Mouse (Mus musculus): ENCODE results near the gene Ddx23. TPM values are rescaled to one million over a fixed set of nuclear protein-coding genes. Genes with fewer than 3 reads are reported as not detected.

Gene Ddx23
- polyA plus RNA-seq, 1 experiment from 2014 or later, result 24.4 TPM

GRCm38 (mm10) chr15:98640157-98640556 is 22.5 kb downstream of the Ddx23 start:
- H3K27me3 ChIP-seq, result peaks cover 8% of the 10 kb centered on the region
- H3K4me2 ChIP-seq (replicated peaks), result no peak overlapping the region
- H3K4me3 ChIP-seq, result no peak overlapping the region
- no peak for ATAC-seq (ENCODE audit: low FRiP score, low read depth)
- H3K4me1 ChIP-seq, result peaks cover 28% of the 10 kb centered on the region
- no peak overlapping the region for H3K9ac ChIP-seq (replicated peaks)
- peaks cover 58% of the 10 kb centered on the region for H3K36me3 ChIP-seq
- WGBS, result 27% methylated on average over 7 of the region's 8 CpGs
- no peak overlapping the region for H3K27ac ChIP-seq (replicated peaks)
- no peaks in the 10 kb centered on the region for H3K9me3 ChIP-seq

DNA sequence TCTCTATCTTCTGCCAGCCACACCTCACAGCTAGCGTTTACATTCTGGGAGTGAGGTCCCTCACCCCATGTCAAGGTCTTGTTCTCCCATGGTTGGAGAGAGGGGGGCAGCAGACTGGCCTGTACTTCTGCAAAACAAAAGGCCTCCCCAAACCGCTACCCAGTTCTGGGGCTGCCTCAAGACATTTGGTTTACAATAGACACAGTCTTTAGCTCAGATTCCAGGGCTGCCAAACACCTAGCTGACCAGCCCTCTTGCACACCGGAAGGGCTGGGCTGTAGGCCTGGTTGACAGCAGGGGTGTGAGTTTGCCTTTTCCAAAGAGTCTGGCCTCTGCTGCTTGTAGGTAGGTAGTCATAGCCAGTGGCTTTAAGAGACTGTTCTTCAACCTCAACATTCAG is 25.5 kb downstream of the Ddx23 start:
- no peak overlapping the region for H3K27ac ChIP-seq (replicated peaks)
- no peaks in the 10 kb centered on the region for H3K9me3 ChIP-seq
- H3K4me2 ChIP-seq (replicated peaks), result peak overlapping the region; percentile 86
- H3K27me3 ChIP-seq, result peaks cover 26% of the 10 kb centered on the region
- H3K4me3 ChIP-seq, result peak overlapping the region; percentile 78; the same call in 1 of the 2 replicates
- peaks cover 29% of the 10 kb centered on the region for H3K36me3 ChIP-seq
- ATAC-seq (ENCODE audit: low FRiP score, low read depth), result no peak
- H3K4me1 ChIP-seq, result peaks cover 50% of the 10 kb centered on the region
- WGBS, result 46% methylated on average over 3 of the region's 3 CpGs
- no peak overlapping the region for H3K9ac ChIP-seq (replicated peaks)

DNA sequence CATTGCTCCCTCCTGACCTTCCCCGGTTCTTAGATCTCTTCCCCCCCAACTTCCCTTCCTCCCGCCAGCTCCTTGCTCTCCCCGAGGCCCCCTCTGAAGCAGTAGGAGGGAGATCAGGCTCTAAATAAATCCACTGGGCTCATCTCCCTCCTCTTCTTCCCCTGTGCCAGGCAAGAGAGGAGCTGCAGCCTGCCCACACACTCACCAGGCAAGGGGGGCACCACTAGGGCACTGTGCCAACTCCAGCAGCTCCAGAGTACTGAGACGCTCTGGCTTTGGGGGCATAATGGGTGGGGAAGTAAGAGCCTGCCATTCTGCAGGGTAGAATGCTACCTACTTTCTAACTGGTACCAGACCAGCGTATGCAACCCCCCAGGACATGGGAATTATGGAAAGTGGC is 26.2 kb downstream of the Ddx23 start:
- Histone ChIP-seq H3K4me3 (peak overlapping the region; percentile 78), H3K27me3 (peaks cover 31% of the 10 kb centered on the region), H3K4me1 (peaks cover 56% of the 10 kb centered on the region), H3K27ac (replicated peaks) (peak overlapping the region; percentile 97), H3K36me3 (peaks cover 22% of the 10 kb centered on the region), H3K4me2 (replicated peaks) (peak overlapping the region; percentile 86), H3K9me3 (no peaks in the 10 kb centered on the region), H3K9ac (replicated peaks) (peak overlapping the region; percentile 90)
- WGBS, result 46% methylated on average over 5 of the region's 5 CpGs
- ATAC-seq (ENCODE audit: low FRiP score, low read depth), result no peak

DNA sequence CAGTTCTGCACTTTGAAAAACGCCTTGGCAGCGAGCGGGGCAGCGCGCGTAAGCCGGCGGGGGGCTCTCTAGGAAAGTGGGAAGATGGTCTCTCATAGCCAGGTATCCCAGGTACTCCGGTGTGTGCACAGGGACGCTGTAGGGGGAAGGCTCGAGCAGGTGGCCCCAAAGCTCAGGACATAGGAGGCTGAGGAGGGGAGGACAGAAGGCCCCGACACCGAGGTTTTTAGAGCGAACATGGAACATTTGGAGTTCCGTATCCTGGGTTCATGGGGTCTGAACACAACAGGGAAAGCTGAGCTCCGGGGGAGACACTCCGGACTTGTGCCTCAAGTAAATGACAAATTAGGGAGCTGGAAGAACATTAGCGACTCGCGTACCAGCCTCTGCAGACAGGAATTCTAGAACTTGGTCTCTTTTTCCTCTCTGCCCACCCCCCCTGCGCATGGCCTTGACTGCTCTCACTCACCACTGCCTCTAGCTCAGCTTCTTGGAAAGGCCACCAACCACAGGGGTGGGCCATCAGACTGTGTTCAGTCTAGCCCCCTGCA is 27.3 kb downstream of the Ddx23 start:
- Histone ChIP-seq H3K9me3 (no peaks in the 10 kb centered on the region), H3K9ac (replicated peaks) (peak overlapping the region; percentile 90), H3K27ac (replicated peaks) (peak overlapping the region; percentile 97), H3K4me3 (peak overlapping the region; percentile 78), H3K36me3 (peaks cover 11% of the 10 kb centered on the region), H3K27me3 (peaks cover 42% of the 10 kb centered on the region), H3K4me1 (peaks cover 63% of the 10 kb centered on the region), H3K4me2 (replicated peaks) (peak overlapping the region; percentile 86)
- peak; percentile 5; the same call in 1 of the 2 replicates for ATAC-seq (ENCODE audit: low FRiP score, low read depth)
- WGBS, result 1% methylated on average over 20 of the region's 21 CpGs

- H3K4me2 ChIP-seq (replicated peaks), result peak overlapping the region; percentile 86
- H3K36me3 ChIP-seq, result peaks cover 3% of the 10 kb centered on the region
- peaks cover 50% of the 10 kb centered on the region for H3K27me3 ChIP-seq
- peak overlapping the region; percentile 78 for H3K4me3 ChIP-seq
- peak overlapping the region; percentile 97 for H3K27ac ChIP-seq (replicated peaks)
- WGBS, result under 1% methylated on average over 53 of the region's 65 CpGs
- peak; percentile 75 for ATAC-seq (ENCODE audit: low FRiP score, low read depth)
- H3K9ac ChIP-seq (replicated peaks), result peak overlapping the region; percentile 90
- peaks cover 63% of the 10 kb centered on the region for H3K4me1 ChIP-seq
- H3K9me3 ChIP-seq, result no peaks in the 10 kb centered on the region
Observed at GRCm38 (mm10) chr15:98634541-98635081, 28.1 kb downstream of the Ddx23 start.

DNA sequence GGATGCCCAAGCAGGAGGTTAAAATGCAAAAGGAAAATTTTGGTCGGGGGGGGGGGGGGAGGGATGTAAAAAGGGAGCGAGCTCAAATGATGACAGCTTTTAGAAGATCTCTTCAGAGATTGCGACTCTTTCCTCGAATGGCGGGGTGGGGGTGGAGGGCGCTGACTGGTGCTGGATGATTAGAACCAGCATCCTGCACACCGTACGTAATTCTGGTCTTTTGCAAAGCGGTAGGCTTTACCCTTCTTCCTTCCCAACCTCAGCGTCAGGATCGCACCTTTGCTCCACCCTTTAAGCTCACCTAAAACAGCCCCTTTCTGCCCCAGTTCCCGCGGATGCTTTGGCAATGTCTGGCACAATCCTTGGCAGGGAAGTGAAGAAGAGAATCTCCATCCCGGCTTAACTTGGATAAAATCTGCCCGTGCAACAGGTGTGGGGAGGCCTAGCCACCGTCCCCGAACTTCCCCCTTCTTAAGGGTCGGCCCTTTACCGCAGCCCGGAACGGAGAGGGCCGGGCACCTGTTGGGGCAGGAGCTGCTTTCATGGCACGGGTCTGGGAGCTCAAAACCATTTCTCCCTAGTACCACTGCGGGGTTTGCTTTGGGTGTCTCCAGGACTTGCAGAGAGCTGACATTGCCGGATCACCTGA is 28.7 kb downstream of the Ddx23 start:
- Histone ChIP-seq H3K4me1 (peaks cover 66% of the 10 kb centered on the region), H3K9ac (replicated peaks) (peak overlapping the region; percentile 90), H3K9me3 (no peaks in the 10 kb centered on the region), H3K4me2 (replicated peaks) (peak overlapping the region; percentile 86), H3K27me3 (peaks cover 57% of the 10 kb centered on the region), H3K4me3 (peak overlapping the region; percentile 78), H3K27ac (replicated peaks) (peak overlapping the region; percentile 97), H3K36me3 (no peaks in the 10 kb centered on the region)
- peak; percentile 1; the same call in 1 of the 2 replicates for ATAC-seq (ENCODE audit: low FRiP score, low read depth)
- WGBS, result under 1% methylated on average over 24 of the region's 25 CpGs

DNA sequence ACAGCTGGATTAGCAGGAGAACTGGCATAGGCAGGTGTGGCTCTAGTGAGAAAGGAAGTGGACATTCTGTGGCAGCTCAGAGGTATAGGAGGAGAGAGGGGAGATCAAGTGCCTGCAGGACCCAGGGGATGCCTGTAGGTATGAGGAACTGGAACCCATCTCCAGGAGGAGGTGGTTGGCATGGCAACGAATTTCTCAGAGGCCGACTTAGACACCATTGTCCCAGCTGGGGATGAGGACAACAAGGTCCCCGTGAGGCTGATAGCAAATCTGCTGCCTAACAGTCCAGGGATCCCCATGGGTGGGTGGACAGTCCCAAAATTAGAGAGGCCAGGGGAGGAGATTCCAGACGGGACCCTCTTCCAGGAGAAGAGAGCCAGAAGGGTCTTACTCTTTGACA is 29.8 kb downstream of the Ddx23 start:
- Histone ChIP-seq H3K9me3 (no peaks in the 10 kb centered on the region), H3K4me2 (replicated peaks) (peak overlapping the region; percentile 86), H3K27ac (replicated peaks) (peak overlapping the region; percentile 97), H3K4me3 (peak overlapping the region; percentile 78), H3K9ac (replicated peaks) (peak overlapping the region; percentile 76), H3K36me3 (no peaks in the 10 kb centered on the region), H3K27me3 (peaks cover 66% of the 10 kb centered on the region), H3K4me1 (peaks cover 73% of the 10 kb centered on the region)
- WGBS, result 0% methylated on average over 4 of the region's 4 CpGs
- ATAC-seq (ENCODE audit: low FRiP score, low read depth), result no peak

DNA sequence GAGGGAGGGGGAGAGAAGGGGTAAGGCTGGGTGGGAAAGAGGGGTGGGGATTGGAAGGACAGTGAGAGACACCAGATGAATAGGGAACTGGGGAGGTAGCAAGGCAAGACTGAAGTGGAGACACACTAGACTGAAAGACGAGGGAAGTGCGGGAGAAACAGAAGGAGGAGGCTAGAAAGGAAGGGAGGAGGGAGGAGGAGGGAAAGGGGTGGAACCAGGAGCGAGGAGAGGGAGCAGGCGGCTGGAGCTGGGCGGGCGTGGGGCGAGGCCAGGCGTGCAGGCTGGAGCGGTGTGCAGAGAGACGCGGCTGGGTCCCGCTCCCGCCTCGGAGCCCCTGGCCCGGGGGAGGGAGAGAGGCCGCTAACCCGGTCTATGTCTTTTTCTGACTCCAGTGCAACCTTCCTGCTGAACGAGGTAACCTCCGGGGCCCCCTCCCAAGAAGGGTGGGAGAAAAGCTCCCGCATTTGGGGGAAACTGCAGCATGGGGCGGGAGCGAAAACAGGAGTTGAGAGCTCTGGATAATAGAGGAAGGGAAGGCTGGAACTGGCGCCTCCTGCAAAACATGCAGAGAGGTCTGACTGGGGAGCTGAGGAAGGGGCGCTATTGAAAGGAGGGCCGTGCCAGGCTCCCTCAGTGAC is 30.5 kb downstream of the Ddx23 start:
- peak overlapping the region; percentile 78 for H3K4me3 ChIP-seq
- ATAC-seq (ENCODE audit: low FRiP score, low read depth), result 0 out of 2 replicates have a peak, but pooled peaks have one; percentile 11
- no peaks in the 10 kb centered on the region for H3K9me3 ChIP-seq
- H3K4me2 ChIP-seq (replicated peaks), result peak overlapping the region; percentile 86
- H3K36me3 ChIP-seq, result no peaks in the 10 kb centered on the region
- 1% methylated on average over 24 of the region's 25 CpGs for WGBS
- peak overlapping the region; percentile 97 for H3K27ac ChIP-seq (replicated peaks)
- H3K4me1 ChIP-seq, result peaks cover 66% of the 10 kb centered on the region
- peak overlapping the region; percentile 76 for H3K9ac ChIP-seq (replicated peaks)
- H3K27me3 ChIP-seq, result peaks cover 66% of the 10 kb centered on the region

DNA sequence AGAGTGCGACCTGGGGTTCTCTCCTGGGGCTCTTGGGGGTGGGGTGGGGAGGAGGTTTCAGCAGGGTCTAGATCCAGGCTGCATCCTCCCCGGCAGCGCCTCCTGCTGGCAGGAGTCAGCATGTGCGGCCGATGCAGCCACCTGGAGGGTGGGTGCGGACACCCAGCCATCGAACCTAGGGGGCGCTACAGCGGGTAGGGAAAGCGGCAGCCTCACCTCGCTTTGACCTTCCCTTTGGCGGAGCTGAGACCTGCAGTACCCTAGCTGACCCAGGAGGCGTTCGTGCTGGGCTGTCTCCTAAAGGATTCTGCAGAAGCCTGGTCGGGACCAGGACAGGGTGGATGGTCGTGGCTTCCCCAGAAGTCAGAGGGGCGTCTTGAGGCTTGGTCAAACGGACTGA is 31.2 kb downstream of the Ddx23 start:
- no peak for ATAC-seq (ENCODE audit: low FRiP score, low read depth)
- Histone ChIP-seq H3K27me3 (peaks cover 61% of the 10 kb centered on the region), H3K9me3 (no peaks in the 10 kb centered on the region), H3K4me3 (peak overlapping the region; percentile 78), H3K4me1 (peaks cover 59% of the 10 kb centered on the region), H3K36me3 (no peaks in the 10 kb centered on the region), H3K9ac (replicated peaks) (no peak overlapping the region; the same call in 1 of the 2 replicates), H3K27ac (replicated peaks) (peak overlapping the region; percentile 97), H3K4me2 (replicated peaks) (peak overlapping the region; percentile 86)
- WGBS, result 0% methylated on average over 18 of the region's 18 CpGs

- peak within 1 kb of the TSS; percentile 97; the same call in 1 of the 2 replicates for H3K27ac ChIP-seq (replicated peaks)
- WGBS, result 42% methylated on average over 3 of the region's 4 CpGs
- peak within 1 kb of the TSS; percentile 78 for H3K4me3 ChIP-seq
- ATAC-seq (ENCODE audit: low FRiP score, low read depth), result no peak
- H3K4me1 ChIP-seq, result peaks cover 58% of the 10 kb centered on the region
- H3K9ac ChIP-seq (replicated peaks), result no peak within 1 kb of the TSS; the same call in 1 of the 2 replicates
- peaks cover 57% of the 10 kb centered on the region for H3K27me3 ChIP-seq
- H3K4me2 ChIP-seq (replicated peaks), result peak within 1 kb of the TSS; percentile 86
- H3K36me3 ChIP-seq, result no peaks in the 10 kb centered on the region
- no peaks in the 10 kb centered on the region for H3K9me3 ChIP-seq
Observed at GRCm38 (mm10) chr15:98630540-98630939, 32.2 kb downstream of the Ddx23 start, which contains the start of gene Cacnb3. Gene Cacnb3 (plus strand): TSS chr15:98630840.

- H3K9ac ChIP-seq (replicated peaks), result no peak overlapping the region
- ATAC-seq (ENCODE audit: low FRiP score, low read depth), result no peak
- no peaks in the 10 kb centered on the region for H3K36me3 ChIP-seq
- peaks cover 52% of the 10 kb centered on the region for H3K4me1 ChIP-seq
- no peaks in the 10 kb centered on the region for H3K9me3 ChIP-seq
- WGBS, result 61% methylated on average over 6 of the region's 6 CpGs
- no peak overlapping the region for H3K27ac ChIP-seq (replicated peaks)
- H3K4me2 ChIP-seq (replicated peaks), result no peak overlapping the region
- H3K27me3 ChIP-seq, result peaks cover 57% of the 10 kb centered on the region
- no peak overlapping the region for H3K4me3 ChIP-seq
Observed at GRCm38 (mm10) chr15:98629464-98629863, 33.2 kb downstream of the Ddx23 start.
